Mouse (Mus musculus) kidney, postnatal 14 days (tissue): Measurements from ENCODE around the gene Cdhr2.

ENCODE experiments used
- DNase-seq: peaks from one replicate; pipeline ENCODE4 v3.0.0; 2022; ENCODE audit warnings: mixed read lengths

The Cdhr2 gene

DNA sequence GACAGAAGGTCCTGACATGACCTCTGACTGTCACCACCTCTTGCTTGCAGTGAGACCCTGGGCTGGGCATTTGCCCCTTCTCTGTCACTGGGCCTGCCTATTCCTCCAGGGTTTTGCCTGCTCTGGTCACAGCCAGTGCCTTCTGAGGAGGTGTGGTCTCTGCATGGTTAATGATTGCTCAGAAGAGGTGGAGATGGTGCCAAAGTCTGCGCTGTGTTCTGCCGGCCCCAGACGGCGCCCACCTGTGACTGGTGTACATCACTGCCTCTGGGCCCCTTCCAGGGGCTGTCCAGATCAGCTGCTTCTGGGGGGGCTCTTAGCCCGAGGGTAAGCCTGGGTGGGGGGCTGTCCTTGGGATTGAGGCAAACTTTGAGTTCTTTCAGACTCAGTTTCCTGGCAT lies at the start of gene Cdhr2:
Gene Cdhr2, plus strand, starts transcription at position 219 of the 400 bp plus-strand sequence.
- peak; percentile 86 for DNase-seq

DNA sequence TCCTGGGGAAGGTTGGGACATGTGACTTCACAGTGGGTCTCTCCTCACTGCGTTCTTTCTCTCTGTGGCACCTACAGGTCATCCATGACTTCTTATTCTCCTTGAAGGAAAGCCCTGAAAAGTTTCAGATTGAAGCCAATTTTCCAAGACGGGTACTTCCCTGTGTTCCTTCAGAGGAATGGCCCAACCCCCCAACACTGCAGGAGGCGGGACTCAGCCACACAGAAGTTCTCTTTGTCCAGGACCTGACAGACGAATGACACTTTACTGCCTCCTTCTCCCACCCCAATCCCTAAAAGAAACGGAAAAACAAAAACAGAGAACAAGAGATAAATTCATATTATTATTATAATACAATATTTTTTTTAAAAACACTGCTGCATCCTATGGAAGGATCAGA lies 40.4 kb upstream of the Cdhr2 start:
- DNase-seq, result no peak

DNA sequence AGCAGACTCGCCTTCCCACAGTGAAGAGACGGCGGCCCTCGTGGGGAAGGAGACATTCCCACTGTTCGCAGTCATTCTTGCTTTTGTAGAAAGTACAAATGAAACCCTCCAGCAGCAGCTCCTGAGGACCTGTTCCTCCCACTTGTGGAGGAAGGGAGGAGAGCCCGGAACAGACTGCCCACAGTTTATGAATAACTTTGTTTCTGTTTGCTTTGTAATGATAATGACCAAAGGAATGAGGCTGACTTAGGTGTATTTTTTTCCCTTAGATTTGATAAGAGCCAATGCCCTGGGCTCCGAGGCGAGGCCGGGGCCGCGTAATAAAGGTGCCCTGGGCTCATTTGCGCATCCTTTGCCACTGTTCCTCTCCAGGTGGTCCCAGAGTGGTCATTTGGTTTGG lies 39.9 kb upstream of the Cdhr2 start:
- no peak for DNase-seq

DNA sequence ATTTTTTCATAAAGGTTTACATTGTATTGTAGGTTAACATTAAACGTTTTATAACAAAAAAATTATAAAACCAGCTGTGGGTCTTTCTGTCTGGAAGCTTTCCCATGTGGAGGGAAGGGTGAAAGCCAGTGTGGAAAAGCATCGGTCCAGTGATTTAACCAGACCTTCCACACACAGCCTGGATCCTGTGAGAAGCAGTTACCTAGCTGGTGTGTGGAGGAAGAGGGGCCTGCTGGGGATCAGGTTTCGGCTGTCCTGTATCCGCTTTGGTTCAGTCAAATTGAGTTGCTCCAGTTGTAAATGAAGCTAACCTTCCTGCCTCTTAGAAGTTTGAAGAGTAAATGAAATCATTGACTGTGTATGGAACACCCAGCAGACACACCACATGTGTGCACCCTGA lies 37.3 kb upstream of the Cdhr2 start:
- no peak for DNase-seq

DNA sequence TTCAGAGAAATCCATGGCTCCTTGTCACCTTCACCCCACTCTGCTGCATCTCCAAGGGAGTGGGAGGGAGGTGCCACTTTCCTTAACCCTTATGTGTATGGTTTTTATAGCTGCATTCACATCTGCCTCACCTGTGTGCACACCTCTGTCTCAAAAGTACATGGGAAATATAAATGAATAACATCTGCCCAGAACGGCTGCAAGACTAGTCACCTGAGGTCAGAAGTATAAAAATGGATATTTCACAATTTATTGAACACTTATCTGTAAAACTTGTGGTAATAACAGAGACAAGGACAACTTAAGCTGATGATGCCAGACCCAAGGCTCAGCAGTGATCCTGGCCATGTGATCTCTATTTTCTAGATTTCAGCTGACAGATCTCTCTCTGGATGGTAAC lies 36.8 kb upstream of the Cdhr2 start:
- DNase-seq, result no peak

DNA sequence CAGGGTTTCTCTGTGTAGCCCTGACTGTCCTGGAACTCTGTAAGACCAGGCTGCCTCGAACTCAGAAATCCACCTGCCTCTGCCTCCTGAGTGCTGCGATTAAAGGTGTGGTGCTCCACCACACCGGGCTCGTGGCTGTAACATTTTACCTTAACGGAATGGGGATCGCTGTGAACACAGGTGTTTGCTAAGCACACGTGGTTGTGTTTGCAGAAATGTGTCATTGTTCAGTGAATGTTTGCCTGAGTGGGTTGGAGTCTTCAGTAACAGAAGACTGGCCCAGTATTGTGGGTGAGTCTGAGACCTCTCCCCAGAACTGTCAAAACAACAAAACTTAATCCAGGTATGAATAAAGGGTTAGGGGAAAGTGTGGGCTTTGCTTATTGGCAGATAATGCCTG lies 36.2 kb upstream of the Cdhr2 start:
- no peak for DNase-seq

DNA sequence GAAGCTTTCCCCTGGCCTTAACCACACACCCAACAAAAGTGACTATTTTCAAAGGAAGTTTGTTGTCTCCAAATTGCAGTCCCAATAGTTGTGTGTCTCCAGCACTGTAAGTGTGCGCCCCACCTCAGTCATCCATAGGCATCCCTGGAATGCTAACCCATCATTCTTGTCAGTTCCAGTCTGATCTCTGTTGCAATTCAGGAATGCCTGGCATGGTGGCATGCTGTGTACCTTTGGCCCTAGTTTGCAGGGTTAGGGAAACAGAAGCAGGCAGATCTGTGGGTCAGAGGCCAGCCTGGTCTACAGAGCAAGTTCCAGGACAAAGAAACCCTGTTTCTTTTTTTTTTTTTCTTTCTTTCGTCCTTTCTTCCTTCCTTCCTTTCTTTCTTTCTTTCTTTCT lies 30.8 kb upstream of the Cdhr2 start:
- no peak for DNase-seq

DNA sequence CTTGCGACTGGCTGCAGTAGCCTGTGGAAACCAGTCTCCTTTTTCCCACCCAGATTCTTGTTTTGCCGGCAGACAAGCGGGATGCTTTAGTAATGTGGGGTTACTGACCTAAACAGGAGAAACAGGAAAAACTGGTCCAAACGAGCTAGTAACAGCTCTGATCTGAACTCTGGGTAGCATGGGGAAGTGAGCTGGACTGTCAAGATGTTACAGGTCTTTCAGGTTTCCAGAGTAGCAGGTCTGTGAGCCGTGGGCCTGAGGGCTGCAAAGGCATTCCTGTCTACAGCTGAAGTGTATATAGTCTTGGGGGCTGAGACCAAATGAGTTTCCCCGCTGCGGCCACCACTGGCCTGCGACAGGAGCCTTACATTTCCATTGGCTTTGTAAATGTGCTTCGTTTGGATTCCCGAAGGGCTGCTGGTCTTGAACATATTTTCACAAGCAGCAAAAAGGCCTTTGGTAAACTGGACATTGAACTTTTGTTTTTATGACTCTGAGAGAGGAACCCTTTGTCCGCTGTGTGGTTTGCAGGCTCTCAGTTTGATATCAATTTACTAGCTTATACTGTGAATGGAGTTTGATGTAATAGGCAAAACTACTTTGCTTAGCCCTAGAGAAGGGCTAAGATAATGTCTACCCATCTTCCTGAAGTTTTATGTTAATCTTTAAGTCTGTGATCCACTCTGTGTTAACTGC lies 25.2 kb upstream of the Cdhr2 start:
- no peak for DNase-seq

DNA sequence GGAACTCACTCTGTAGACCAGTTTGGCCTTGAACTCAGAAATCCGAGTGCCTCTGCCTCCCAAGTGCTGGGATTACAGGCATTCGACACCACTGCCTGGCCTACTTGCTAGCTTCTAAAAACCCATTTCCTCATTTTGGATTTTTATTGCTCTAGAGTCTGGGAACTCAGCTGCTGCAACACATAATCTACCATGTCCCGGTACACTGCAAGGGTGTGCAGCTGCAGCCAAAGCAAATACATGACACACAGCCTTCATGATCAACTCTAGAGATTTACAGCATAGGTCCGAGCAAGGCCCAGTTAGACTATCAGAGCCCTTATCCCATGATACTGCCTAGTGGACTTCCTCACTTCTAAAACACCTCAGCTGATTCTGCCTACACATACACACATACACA lies 23.0 kb upstream of the Cdhr2 start:
- DNase-seq, result no peak

DNA sequence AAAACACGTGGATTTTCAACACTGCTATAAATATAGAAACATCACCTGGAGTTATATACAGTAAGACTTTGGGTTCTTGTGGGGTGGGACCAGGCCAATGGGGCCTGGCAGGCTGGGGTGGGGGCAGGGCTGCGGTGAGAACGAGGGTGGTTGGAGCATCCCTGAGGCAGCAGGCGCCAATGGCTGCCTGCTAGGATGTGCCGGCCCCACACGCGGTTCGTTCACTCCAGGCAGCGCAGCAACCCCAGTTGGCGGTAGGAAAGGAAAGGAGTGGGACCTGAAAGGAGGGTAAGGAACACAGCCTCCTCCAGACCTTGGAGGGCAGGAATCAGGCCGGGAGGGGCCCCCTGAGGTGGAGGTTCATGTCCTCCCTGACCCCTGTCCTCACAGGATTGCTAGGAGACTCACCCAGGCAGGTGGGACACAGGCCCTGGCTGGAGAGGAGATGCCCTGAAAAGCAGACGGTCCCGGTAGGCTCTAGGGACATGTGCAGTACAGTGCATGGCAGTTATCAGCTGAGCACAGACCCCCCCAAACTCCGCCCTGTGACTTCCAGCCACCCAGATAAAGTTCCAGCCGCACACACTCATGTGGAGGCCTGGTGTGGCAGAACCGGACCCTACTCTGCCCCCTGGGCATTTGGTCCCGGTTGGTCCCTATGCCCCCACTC lies 20.9 kb upstream of the Cdhr2 start:
- no peak for DNase-seq

DNA sequence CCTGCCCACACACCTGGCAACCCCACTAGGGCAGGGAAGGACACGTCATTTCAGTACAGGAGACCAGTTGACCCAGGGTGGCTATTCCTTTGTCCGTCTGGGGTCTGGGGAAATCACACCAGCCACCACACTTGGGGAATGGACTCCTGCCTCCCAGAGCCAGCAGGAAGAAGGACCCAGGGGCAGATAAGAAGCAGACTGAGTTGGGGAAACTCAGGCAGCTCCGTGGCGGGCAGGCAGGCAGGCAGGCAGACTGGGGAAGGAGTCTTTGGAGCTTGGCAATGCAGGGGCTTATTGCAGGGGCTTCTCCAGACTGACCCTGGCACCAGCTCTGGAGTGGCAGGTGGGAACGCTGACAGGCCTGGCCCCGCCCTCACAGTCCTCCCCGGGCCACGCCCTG lies 20.0 kb upstream of the Cdhr2 start:
- DNase-seq, result no peak

DNA sequence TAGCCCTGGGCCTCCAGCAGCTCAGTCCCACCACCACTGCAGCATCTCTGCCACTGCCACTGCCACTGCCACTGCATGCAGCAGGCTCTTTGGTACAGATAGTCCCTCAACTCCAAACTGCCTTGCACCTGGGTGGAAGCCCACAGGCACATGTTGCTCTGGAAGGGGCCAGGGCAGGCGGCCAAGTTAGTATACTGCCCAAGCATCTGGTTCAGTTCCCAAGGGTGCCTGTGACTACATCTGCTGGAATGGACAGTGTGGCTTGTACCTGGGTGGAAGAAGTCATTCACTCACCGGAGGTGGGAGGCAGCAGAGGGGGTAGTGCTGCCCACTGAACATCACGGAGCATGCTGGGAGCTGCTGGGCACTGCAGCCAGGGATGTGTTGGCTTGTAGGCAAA lies 18.0 kb upstream of the Cdhr2 start:
- no peak for DNase-seq

DNA sequence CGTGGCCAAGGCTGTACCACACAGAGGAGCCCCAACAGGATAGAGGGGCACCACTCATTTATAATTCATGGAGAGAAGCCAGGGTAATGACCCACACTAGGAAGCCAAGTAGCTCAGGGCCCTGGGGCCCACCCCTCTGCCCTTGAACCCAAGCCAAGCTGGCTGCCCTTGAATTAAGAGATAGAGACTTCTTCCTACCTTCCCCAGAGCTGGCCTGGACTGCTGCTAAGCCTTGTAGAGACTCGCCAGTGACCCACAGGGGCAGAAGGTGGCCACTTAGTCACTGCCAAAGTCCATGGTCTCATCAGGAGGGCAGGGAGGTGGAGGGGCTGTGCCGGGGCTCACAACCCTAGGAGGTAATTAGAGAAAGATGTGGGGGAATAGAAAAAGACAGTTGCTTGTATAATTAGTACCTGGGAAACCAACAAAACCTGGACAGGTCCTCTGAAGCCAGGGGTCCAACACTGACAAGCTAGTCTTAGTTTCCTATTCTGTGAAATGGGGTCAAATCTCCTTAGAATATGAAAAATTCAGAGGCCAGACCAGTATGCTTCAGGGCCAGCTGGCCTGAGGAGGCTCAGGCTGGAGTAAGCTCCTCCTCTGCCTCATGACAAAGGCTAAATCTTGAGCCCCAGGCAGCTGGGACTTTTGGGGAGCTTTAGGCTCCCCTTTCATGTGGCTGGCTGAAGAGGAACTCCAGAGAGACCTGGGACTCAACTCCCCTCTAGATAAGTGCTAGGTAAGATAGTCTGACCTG lies 16.9 kb upstream of the Cdhr2 start:
- no peak for DNase-seq

DNA sequence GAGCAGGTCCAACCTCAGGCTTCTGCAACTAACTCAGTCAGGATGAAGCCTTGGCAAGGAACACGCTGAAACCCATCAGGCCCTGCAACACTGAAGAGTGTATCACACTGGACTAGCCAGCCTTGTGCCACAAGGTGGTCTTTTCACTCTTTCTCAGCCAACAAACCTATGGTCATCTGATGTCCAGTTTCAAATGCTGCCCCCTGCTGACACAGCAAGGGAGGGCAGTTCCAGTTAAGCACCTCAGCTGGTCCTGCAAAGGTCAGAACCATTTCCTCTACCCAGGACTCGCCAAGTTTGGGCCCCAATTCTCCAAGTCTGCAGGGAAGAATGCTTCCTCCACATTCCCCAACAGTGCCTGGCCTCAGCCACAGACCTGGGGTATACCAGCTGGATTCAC lies 16.1 kb upstream of the Cdhr2 start:
- DNase-seq, result peak; percentile 71

DNA sequence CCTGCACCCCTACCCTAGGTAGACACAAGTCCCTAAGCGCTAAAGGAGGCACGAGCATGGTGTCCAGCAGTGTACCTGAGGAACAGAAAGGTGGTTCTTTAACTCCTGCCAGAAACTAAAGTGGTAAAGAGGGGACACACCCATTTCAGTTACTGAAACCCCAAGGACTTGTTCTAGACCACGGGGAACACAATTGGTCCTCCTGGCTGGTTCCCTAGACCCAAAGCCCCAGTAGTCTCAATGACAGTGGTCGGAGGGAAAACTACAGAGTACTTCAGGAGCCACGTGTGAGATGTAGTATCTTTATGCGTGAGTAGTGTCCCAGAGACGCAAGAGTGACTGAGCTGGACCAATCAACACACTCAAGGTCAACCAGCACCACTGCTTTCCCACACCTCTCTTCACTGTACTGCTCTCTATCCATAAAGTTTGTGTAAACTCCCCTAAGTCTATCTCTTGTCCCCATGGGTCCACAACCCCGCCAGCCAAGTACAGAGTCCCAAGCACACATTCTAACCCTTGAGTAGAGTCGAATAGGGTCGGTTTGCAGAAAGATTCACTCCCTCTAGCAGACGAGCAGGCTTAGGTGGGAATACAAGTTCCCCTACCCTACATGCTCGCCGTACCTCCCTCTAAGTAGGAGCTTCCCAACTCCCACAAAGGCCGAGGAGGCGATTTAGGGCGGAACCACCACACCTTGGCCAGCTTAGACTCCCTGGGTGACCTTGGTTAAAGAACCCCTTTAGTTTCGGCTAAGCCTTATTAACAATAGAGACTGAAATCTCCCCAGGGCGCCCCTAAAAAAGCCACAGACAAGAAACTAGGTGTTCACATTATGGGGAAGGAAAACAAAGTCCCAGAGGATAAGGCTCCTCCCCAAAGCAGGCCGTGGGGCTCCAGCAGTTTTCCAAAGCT lies 14.9 kb upstream of the Cdhr2 start:
- DNase-seq, result no peak

DNA sequence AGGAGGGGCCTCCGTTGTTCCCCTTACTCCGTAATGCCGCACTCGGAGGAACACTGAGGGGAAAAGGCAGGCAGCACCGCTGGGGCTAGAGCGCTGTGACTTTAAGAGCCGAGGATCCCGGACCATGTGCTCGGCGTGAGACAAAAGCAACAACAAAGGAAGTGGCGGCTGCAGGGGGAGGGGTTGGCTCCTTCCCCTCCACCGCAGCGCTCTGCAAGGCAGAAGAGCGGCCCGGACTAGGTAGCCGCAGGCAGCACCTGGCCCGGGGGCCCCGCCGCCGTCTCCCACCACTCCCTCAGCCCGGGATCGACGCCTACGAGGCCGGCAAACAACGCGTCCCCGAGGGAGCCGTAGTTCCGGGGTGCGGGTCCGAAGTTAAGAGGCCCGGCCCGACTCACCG lies 14.2 kb upstream of the Cdhr2 start:
- DNase-seq, result peak; percentile 89

DNA sequence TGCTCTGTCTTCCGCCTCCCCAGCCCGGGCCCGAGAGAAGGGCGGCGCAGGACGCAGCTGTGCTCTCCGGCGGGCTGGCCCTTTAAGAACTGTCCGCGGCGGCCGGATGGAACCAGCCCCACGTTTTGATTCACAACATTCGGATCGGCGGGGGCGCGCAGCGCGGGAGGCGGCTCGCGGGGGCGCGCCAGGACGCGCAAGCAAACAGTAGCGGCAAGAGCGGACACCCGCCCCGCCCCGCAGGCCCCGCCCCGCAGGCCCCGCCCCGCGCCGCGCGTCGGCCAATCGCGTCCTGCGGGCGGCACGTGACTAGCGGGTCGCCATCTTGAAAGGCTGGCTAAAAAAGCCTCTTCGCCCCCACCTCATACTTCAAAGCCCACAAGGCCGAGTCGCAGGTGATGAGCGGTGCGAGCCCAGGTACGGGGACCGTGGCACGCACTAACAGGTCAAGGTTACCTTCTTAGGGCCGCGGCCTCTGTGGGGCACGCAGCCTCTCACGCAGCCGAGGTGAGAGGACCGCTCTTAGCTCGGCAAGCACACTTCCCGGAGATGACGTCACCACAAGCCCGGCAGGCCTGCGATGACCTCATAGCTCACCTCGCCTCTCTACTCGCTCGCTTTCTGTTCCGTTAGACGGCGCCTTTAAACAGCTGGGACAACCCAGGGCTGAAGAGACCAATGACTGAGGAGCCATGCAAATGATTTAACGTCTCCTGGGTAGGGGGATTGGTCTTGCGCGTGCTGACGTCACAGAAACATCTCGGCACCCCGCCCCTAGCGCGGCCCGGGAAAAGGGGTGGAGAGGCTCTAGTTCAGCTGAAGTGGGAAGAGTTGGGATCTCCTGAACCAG lies 13.5 kb upstream of the Cdhr2 start:
- peak; percentile 100 for DNase-seq

DNA sequence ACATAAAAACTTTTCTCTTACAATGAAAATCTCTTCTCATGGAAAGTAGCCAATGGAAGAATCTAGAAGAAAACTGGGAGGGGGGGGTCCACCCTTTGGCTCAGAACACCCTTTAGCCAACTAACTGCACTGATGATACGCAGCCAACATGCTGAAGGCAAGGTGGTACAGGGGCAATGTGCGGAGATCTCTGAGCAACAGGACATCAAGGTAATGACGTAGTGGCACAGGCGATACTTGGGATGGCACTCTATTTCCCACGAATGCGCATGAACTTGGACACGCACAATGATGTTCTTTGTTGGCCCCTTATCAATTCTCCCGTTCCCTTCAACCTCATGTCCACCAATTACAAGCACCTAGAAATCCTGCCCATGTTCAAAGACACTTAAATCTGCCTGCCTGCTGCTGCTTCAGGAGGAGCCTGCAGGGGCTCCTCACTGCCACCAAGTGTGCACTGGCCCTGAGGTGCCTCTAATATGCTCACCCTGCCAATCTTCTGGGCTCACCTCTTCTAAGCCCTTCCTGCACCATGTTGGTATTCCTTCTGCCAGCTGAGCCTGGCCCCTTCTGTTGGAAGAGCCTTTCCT lies 11.0 kb upstream of the Cdhr2 start:
- DNase-seq, result no peak

DNA sequence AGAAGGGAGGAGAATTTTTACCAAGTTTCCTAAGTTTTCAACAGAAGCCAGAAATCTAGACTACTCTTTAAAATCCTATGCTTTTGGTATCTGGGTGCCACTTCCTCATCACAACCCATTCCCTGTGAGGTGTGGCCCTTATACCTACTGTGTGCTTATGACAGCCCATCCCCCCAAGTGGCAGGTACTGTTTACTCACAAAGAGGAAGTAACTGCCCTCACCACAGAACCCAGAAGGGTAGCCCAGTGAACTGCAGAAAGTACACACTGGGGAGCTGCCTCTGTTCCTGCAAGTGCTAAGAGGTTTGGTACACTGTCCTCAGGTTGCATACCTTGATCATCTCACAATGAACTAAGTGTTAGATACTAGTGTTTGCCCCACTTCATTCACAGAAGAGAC lies 9.5 kb upstream of the Cdhr2 start:
- no peak for DNase-seq

DNA sequence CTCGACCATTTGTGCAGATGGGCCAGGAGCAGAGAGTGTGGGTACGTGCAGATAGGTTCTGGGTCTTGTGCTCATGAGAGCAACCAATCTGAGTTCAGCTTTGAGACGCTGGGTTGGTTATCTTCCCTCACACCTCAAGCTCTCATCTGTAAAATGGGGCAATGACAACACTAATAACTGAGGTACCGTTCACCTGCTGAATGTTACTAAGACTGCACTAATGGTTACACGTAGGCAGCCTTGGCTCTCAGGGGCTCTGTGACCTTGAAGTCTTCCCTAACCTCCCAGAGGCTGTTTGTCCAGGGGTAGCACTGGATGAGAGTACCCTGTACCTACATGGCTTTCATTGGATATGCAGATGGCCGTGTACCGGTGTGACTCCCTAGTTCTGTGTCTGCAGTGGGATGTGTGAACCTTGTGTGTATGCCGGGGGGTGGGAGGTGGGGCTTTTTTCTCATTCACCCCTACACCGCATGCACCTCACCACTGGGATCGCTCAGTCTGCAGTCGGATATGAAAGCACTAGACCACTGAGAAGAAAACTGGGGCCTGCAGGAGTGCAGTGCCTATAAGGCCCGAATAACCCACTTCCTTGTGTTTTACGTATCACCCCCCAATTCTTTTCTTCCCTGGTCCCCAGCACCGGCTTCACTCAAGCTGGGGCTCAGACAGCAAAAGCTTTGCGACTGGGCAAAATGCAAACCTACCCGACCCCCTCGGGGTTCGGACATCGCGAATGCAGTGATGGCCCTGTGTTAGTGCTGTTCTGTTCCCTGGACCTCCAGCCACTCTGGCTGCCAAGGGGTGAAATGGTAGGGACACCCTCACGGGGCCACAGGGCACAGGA lies 8.3 kb upstream of the Cdhr2 start:
- DNase-seq, result no peak
